Mouse (Mus musculus) gastrocnemius, postnatal 14 days (tissue): ENCODE measurements around the gene Arhgap44. TPM values are rescaled to one million over a fixed set of nuclear protein-coding genes. Genes with fewer than 3 reads are reported as not detected.

ENCODE experiments used
- DNase-seq: peaks from one replicate; pipeline ENCODE4 v3.0.0; 2021; ENCODE audit warnings: mixed read lengths
- intact Hi-C: fragments of 180-260 bp; cut with DNase I; formaldehyde crosslinking; loops from one replicate; pipeline ENCODE4 v1.15.1; 2025; ENCODE audit warnings: low total_unique reads
- long read RNA-seq, 2 experiments: library from polyadenylated mRNA; stranded (forward); transcript quantifications; one replicate each; pipeline ENCODE4 v2.0.0; 2021
- total RNA-seq, 2 experiments: library from RNA; stranded (reverse); gene quantifications; 2 replicates each; pipeline ENCODE4 v1.2.3; 2021

Gene Arhgap44
- total RNA-seq = 1 to 10 TPM; 5.1 to 5.9 TPM
- long read RNA-seq, experiment 1, partial matches to known transcripts = 1 of 1 reads
- long read RNA-seq, experiment 1, other reads (novel, unspliced or antisense) = 0 of 1 reads
- long read RNA-seq, experiment 2, full-length matches to known transcripts = 3 of 4 reads
- long read RNA-seq, experiment 2, partial matches to known transcripts = 1 of 4 reads
- long read RNA-seq, experiment 2, other reads (novel, unspliced or antisense) = 0 of 4 reads

DNA sequence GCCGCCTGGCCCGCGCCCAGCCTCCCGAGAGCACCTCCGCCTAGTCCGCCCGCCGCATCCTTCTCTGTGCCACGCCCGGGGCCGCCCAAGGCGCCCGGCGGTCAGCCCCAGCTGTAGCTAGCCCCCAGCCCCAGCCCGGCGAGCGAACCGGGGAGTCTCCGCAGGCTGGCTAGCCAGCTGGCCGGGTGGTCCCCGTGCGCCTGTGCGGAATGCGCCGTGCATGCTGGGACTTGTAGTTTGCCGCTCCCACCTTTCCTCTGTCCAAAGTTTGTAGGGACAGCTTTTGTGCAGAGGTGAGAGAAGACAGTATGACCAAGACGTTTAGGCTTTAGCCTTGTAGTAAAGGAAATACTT lies at the start of gene Arhgap44:
Gene Arhgap44, minus strand, starts transcription at position 195 of the 354 bp plus-strand sequence.
- intact Hi-C loops = no loop called here

DNA sequence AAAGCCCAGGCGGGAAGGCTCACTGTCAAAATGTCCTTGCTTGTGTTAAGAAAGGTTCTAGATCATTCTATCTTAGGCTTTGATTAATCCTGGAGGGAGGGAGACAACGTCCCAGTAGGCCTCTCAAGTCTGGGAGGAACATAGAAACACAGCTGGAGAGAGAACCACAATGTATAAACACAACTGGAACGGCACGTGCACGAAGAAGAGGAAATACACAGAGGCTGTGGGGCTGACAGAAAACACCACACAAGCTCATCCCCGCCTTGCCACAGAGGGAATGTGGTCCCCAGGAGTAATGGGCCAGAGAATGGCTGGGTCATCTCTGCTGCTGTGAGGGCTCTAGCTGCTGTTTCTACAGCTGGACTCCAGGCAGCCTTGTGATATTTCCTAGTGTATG lies 48.9 kb upstream of the Arhgap44 start:
- intact Hi-C loops = no loop called here
- no peak for DNase-seq

More for the DNA sequence above, at the start of gene Arhgap44:
- DNase-seq = peak; percentile 70

DNA sequence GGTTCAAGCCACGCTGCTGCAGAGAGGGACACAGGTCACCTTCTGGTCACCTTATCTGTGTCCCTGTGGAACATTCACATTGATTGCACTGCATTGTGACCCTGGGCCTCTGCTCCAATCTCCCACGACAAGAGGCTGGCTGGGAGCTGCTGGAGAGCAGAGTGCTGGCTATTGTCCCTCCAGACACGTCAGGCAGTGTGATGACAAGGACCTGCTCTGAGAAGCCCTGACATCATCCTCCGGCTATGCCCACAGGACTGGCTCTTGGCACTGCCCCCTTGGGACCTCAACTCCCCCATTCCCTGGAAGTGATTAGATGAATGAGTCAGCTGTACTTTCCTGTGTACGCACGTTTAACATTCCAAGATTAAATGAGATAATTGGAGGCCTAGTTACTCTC lies 46.7 kb upstream of the Arhgap44 start:
- intact Hi-C loops = no loop called here
- DNase-seq = no peak

DNA sequence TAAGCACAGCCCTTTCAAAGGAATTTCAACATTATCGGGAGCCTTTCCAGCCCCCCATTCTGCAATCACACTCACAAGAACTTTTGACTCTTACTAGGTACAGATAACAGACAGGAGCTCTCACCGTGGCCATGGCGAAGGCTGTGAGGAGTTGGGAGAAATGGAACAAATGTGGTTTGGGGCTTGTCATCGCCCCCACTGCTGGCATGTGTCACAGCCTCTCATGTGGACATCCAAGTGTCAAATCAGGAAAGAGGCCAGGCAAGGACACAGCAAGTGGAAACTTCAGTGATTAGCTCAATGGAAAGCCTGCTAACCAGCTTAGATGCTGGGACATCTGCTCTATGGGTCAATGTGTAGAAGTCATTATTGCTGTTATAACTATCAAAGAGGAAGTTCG lies 42.5 kb upstream of the Arhgap44 start:
- no peak for DNase-seq
- intact Hi-C loops = no loop called here

DNA sequence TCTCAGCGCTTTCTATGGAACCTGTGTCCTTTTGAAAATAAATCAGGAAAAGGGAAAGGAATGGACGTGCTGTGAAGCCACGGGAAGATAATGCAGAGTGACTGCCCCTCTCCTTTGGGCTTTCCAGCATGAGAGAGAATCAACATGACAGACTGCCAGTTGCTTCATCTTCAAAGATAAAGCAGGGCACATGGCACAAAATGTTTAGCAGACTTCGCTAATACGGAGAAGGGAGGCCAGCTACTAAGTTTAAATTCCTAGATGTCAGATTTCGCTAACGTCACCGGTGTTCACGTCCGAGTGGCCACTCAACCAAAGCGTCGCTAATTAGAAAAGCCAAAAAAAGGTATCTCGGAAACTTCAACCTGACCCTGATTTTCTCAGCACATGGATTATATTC lies 41.9 kb upstream of the Arhgap44 start:
- intact Hi-C loops = no loop called here
- no peak for DNase-seq

DNA sequence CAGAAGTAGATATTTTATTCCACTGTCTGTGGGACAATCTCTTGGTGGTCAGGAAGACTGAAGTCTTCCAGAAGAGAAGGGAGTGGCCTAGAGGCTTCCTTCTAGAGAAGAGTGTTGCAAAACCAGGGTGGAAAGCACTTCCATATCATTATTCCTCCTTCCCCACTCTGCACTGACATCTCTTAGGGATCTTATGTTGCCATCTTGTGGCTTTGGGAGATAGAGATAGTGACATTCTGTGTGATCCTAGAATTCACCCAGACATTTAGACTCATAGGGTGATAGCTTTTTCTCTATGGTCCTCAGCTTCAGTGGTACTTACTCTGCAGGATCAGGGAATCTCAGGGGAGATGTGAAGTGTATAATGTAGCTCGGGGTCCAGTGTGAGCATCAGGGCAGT lies 40.3 kb upstream of the Arhgap44 start:
- intact Hi-C loops = no loop called here
- DNase-seq = no peak

DNA sequence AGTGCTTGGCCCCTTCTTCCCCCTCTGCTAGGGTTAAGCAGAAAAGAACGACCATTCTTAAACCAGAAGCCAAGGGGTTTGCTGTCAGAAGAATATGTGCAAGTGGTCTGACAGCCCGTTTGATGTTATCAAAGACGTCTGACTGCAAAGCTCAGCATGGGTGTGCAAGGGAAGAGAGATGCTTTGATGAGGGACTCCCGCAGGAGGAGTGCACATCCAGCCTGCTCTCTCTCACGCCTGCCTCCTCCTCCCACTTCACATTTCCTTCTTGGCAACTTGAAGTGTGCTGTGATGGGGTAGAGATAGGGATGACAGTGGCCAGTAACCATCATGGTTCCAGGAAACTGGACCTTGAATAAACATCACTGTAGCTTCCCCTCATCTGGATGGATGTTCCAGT lies 39.5 kb upstream of the Arhgap44 start:
- intact Hi-C loops = no loop called here
- DNase-seq = no peak

DNA sequence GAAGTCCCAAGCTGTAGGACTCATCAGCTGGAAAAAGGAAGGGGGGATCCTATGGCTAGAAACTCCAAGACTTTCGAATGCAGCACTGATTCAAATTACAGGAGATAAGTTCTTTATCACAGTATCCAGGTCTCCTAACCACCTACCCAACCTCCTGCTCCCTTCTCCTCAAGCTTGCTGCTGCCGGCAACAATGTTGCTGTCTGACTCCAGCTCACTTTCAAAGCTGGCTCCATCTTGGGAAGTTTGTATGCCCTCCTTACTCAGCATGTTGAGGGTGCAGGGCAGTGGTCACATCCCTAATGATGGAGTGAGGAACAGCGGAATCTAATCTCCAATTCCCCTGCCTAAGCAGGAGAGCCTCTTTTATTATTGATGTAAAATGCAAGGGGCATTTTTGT lies 35.3 kb upstream of the Arhgap44 start:
- no peak for DNase-seq

DNA sequence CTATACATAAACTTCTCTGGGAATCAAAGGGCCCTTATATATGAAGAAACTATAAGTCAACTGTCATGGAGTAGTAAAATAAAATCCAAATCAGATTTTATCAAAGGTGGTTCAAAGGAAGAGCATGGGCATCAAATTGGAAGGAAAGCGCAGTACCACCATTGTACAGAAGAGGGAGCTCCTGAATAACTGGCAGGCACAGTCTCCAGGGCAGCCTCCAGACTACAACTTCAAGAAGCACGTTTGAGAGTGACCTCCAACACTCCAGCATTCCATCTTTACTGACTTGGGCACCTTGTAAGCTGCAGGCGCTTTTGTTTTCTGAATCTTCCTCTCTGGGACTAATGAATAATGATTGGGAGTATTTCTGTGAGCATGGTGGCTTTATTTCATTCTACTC lies 34.5 kb upstream of the Arhgap44 start:
- peak; percentile 44 for DNase-seq
- intact Hi-C loops = loop anchor here (5.0 kb wide), 1 partner anchor 480 kb away; no protein-coding TSS in a partner anchor

More for the DNA sequence above, 35.3 kb upstream of the Arhgap44 start:
- intact Hi-C loops = loop anchor here (5.0 kb wide), 1 partner anchor 479 kb away; no protein-coding TSS in a partner anchor

DNA sequence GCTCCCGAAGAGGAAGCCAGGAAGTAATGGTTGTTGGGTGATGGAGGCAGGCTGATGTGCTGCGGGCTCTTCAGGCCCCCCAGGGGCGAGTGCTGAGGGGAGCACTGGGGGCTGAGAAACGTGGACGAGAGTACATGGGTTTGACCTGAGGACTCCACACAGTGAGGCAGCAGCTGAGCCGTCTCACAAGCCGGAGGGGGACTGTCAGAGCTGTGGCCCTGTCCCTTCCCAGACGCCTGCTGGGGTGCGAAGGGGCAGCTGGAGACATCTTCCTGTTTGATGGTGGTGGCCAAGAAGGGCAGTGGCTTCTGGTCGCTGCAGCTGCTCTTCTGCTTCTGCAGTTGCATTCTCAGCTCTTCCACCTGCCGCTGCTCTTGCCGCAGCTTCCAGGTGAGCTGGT lies 24.2 kb upstream of the Arhgap44 start:
- DNase-seq = no peak
- intact Hi-C loops = no loop called here

DNA sequence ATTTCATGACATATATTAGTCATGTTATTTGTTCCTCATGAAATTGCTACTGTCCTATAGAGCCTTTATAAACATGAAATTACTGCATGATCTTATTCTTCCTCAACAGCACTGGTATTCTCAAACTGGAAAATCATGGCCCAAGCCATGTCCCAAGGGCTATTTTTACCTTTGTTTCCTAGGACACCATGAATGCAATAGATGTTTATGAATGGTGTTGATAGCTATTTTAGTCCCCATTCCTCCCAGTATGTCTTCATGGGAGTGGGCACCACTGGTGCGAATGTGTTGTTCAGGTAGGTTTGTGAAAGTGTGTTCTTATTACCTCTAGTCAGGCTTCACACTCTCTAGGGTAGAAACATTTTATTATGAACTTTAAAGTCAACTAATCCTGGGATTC lies 22.4 kb upstream of the Arhgap44 start:
- intact Hi-C loops = no loop called here
- DNase-seq = no peak

DNA sequence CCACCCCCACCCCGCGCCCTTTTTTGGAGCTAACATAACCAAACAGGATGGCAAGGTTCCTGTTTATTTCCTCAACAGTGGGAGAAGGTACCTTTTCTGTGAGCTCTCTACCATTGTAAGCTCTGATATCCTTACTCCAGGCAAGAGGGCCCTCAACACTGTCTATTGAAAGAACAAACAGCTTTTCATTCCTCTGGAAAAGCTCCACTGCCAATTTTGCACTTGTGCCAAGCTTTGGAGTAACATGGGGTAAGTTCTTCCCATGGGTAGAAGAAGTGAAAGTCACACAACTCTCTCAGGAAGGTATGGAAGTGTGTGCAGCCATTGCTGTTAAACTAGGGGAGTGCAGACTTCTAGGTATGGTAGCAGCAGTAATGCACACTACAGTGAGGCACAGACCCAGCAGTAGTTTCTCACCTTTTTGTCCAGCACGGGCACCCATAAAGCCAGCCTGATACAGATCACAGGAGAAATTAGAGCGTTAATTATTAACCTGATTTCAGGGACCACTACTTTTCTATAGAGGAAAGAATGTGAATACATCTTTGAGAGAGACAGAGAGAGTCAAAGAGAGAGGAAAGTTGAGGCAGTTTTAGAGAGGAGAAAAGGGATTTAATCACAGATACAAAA lies 7.5 kb upstream of the Arhgap44 start:
- intact Hi-C loops = no loop called here
- no peak for DNase-seq

DNA sequence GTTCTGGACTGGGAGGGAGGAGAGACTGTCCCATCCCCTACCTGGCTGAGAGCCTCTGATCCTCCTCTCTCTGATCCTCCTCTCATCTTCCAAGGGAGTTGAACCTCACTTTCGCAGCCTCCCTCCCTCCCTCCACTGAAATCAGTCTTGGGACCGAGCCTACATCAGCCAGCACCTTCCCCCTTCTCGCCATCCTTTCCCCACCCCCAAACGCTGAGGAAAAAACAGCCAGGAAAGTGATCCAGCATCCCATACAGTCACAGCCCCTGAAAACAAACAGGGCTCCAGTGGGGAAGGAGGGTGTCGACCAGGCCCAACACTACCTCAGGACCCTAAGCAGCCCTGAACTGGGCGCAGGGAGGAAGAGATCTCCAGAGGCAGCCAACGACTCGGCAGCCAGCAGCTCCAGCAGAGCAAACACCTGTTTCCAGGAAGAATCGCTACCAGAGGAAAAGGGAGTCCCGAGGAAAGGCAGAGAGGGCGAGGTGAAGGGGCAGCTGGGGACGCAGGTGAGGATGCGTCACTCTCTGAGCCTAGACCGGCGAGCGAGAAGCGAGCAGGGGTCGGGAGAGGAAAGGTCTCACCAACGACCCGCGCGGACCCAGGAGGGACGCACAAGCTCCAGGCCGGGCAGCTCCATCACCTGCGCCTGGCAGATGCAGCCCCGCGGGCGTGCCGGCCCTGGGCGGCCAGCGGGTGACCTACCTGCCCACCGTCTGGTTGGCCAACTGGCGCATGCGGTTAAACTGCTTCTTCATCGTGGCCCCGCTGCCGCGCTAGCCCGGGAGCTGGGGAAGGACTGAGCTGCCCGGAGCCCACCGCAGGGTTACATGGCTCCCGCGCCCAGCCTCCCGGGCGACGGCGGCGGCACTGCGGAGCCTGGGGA lies 637 bp downstream of the Arhgap44 start:
- intact Hi-C loops = no loop called here
- peak; percentile 18 for DNase-seq

DNA sequence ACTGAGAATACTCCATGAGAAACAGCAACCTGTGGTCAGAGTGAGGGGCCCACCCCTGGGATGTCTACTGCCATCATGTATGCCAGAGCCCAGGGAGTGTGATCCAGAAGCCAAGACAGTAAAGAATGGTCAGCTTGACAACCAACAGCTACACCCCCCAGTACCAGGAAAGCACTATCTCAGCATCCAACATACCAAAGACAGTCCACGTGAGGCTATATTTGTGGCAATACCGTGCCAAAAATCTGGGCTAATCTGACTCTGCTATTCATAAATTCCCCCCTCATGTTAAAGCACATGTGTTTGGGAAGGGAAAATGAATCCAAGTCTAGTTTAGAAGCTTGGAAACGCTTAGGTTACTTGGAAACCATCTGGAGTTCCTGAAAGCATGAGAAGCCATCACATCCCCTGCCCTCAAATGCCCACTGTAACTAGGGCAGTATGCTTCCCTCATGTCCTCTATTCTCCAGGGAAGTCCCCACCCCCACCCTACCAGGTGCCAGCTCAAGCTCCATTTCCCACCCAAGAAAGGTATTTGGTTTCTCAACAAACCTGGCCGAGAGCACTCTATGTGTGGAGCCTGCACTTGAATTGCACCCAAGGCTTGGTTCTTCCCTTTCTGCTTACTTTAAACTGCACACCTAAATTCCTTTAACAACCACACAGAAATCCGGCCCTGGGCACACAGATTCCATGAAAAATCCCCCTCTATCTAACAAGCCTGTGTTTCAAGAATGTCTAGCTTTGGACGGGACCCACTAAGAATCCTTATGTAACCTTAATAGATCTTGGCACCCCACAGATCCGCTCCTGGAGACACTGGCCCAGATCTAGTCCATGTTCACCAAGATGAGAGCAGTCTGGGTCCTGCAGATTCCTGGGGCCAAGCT lies 1.5 kb downstream of the Arhgap44 start:
- intact Hi-C loops = no loop called here
- no peak for DNase-seq

DNA sequence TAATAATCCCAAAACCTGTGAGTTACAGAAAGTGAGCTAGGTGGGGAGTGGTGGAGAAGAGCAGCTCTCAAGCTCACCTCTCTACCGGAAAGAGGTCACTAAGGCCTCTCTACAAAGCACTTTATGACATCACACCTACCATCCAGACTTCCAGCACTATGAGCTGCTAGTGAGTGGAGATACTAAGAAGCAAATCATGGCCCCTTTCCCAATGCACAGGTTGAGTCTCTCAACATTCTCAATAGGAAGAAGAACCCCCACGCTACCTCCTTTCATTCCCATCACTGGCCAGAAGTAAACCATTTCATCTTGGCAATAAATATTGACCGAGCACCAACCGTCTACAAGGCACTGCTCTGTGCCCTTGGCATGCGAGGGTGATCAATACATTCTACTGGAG lies 3.0 kb downstream of the Arhgap44 start, which contains the start of gene 1700086D15Rik:
Gene 1700086D15Rik, minus strand, starts transcription at position 101 of the 400 bp plus-strand sequence.
- intact Hi-C loops = no loop called here
- no peak for DNase-seq

DNA sequence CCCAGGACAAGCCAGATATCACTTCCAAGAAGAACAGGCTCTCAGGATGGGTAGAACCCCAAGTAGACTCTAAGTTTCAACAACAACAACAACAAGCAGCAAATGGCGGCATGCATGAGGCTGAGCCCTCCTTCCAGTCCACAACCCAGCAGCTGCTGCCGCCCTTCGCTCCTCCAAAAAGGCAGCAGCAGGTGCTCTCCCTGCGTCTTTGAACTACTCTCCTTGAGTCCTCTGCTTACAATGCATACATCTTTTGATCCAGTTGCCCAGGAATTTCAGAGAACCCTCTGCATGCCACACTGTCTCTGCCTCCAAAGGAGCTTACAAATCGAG lies 4.1 kb downstream of the Arhgap44 start:
- no peak for DNase-seq
- intact Hi-C loops = no loop called here

DNA sequence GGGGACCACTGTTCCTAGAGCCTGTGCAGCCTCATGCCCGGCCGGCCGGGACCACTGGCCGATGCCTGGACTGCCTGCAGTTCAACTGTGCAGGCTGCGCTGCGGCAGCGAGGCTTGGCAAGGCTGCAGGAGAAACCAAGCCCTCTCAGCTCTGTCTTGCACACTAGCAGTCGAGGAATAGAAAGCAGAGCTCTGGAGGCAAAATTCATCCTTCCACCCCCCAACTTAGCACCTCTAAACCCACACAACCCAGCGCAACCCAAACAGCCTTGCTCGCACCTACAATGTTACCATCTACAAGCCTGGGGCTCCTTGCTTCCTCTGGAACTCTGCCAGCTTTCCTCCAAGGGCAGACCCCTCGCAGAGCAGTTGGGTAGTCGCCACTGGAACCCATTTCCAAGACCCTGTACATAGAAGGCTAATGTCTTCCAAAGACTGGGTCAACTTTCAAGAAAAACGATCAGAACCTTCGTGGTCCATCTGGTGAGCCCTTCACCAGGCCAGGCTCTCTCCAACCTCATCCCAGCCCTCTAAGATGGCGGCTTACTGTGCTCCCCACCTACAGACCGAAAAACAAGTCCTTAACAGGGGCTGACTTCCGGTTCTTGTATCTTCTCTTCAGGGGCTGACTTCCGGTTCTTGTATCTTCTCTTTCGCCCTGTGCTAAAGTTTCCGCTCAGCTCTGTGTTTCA lies 4.6 kb downstream of the Arhgap44 start:
- intact Hi-C loops = no loop called here
- DNase-seq = no peak

DNA sequence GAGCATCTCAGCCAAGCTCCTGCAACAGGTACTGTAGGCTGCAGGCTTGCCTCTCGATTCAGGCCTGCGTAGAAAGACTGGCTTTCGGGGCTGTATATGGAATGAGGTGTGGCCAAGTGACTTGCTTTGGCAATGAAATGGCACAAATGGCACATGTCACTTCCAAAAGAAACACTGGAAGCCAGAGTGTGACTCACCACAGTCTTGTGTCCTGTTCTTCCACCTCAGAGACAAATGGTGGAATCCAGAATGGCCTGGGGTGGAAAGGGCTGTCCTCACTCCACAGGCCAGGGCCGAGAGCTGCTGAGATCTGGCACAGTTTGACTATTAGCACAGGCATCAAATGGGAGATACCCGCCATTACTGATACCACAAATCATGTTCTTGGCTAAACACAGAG lies 9.8 kb downstream of the Arhgap44 start:
- intact Hi-C loops = no loop called here
- DNase-seq = no peak

DNA sequence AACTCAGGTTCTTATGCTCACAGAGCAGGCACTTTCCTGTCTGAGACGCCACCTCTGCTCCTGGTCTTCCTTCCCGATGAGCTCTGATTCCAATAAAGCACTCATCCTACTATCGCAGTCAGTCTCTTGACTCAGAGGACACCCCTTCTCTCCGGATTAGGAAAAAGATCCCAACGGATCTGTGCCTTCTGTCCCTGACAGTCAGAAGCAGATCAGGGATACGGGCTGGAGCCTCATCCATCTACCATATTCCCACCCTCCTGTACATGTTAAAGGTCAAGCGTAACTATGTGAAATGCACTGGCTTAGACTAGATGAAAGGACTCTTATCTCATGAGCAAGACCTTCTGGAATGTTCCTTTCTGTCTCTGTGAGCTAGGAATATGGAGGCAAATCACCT lies 14.3 kb downstream of the Arhgap44 start:
- DNase-seq = no peak
- intact Hi-C loops = no loop called here
